Mouse (Mus musculus): ENCODE results near the gene Slc30a7.
"Not testable (repeated sequence)": the region's sequence is repeated elsewhere in the genome, so short reads cannot be mapped to it uniquely, and the experiment has no call there.

Slc30a7 gene

DNA sequence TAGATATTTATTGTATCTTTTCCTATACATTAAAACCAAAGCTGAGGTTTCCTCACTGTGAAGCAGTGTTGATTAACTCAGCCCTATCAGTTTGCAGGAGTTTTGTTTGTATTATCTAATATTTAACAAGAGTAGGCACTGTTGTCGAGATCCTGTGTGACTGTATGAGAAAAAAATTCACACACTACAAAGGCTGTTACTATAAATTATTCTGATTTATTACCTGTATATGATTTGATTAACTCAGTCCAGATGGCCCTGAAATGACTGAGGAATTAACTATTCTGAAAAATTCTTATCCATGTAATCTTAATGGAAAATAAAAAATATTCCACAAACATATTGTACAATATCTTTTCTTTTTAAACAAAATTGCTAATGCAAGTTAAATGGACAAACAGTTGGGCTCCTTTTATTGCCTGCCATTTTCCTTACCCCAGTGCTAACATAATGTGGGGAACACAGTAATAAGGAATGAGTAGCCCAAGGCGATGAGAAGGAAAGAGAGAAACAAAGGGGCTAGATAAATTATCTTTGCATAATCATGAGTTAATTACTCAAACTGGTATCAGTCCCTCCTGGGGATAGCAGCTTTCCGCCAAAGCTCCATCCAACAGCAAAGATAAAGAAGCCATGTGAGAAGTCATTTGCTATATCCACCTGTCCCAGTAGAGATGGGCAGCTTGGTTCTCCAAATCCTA is 57.8 kb downstream of the Slc30a7 start:
- no peak for DNase-seq (ENCODE audit: low spot score)

DNA sequence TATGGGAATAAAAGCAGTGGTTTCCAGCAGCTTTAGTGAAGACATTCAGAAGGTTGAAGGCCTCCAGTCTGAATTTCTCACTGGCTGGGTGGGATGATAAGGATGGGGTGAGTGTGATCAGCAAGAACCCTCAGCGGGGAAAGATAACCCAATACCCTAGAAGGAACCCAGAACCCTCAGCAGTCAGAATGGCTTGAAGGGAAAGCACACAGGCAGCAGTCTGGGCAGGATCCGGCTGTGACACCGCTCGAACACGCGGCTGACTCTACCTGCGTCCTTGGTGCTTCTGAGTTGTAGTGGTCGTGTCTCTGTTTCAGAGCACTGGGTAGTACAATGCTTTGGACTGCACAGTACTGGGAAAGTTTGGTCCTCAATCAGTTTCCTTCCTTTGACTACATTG is 60.9 kb downstream of the Slc30a7 start:
- DNase-seq (ENCODE audit: low spot score): no peak

DNA sequence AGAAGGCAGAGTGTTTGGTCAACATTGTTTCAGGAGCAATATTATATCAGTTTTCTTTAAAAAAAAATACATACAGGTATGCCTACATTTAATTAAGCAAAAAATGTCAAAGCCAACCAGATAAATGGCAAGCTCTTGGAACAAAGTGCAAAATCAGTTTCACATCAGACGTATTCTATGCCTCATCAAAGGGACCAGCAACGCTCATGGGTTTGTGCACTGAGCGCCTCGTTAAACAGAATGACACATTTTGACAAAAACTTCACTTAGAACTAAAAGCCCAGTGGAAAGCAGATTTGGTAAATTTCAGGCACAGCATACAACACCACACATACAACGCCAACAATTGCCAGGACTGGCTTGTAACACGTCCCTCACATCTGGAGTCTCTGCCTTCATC is 62.8 kb downstream of the Slc30a7 start:
- DNase-seq (ENCODE audit: low spot score): no peak

DNA sequence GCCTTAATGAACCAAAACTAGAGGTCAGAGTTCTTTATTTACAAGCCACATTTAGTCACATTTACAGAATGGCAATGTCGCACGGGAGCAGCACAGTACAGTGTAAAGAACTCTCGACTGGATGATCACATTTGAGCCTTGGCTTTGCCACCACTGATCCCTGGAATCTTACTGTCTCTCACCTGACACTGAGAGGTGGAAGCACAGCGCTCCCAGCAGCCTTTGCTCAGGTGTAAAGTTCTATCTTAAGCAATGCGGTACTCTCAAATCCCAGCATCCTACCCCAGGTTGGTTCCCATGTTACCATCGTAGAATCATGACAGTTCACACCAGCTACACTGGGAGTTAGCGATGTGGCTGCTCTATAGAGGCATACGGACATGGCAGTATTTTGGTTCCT is 65.7 kb downstream of the Slc30a7 start:
- no peak for DNase-seq (ENCODE audit: low spot score)

DNA sequence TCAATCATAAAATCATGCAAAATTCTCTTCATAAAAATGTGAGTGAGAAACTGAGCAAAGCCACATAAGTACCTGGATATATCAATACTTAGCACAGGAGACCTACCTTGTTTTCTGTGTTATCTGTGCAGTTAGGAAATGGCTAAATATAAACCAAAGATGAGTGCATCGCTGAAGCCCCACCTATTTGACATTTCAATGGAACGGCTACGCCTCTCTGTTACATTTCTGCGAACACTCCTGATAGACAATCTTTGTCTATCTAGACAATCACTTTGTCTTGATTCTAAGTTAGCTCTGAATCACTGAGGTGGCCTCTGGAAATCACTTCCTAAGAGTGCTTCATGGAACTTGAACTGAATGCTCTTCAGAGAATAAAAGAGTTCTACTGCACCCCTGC is 66.7 kb downstream of the Slc30a7 start:
- no peak for DNase-seq (ENCODE audit: low spot score)

DNA sequence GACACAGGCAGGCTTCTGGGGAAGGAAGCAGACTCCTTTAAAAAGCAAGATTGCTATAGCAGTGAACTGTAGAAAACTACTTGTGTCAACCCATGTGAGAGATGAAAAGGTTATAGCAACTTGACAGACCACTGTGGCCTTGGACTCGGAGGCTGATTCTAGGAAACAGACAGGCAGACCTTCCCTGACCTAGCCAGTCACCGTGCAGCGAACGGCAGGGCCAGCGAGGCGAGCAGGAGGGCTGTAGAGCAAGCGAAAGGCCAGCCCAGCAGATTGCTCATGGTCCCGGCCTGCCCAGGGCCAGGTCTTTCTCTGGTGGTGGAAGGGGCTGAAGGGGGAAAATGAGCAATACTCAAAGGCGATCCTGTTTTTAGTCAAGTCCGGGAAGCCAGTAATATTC is 69.4 kb downstream of the Slc30a7 start:
- DNase-seq (ENCODE audit: low spot score): no peak

DNA sequence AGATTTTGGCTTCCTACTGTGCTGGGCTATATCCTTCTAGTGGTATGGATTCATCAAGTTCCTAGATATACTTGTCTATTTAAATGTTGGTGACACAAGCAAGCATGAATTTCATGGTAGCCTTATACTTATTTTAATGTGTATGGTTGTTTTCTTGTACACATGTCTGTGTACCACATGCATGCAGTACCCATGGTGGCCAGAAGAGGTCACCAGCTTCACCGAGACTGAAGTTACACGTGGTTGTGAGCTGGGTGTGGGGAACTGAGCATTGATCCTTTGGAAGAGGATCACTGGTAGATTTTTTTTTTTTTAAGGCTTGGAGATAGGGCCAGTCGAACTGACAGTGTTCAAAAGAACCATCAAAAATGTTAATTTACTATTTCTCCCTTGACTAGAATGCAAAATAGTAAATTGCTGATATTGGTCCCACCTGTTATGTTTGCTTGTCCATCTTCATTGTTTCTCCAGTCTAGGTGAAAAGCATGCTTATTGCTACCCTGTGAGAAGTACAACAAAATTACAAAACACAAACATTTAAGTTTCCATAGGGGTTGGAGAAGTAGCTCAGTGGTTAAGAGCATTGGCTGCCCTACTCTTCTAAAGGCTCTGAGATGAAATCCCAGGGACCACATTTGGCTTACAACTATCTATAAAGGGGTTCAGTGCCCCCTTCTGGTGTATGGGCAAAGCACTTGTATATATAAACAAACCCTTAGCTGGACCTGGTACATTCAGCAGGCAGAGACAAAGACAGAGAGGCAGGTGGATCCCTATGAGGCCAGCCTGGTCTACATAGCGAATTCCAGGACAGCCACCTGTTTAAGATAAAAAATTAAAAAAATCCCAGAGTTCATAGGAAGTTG is 70.2 kb downstream of the Slc30a7 start:
- no peak for DNase-seq (ENCODE audit: low spot score)

DNA sequence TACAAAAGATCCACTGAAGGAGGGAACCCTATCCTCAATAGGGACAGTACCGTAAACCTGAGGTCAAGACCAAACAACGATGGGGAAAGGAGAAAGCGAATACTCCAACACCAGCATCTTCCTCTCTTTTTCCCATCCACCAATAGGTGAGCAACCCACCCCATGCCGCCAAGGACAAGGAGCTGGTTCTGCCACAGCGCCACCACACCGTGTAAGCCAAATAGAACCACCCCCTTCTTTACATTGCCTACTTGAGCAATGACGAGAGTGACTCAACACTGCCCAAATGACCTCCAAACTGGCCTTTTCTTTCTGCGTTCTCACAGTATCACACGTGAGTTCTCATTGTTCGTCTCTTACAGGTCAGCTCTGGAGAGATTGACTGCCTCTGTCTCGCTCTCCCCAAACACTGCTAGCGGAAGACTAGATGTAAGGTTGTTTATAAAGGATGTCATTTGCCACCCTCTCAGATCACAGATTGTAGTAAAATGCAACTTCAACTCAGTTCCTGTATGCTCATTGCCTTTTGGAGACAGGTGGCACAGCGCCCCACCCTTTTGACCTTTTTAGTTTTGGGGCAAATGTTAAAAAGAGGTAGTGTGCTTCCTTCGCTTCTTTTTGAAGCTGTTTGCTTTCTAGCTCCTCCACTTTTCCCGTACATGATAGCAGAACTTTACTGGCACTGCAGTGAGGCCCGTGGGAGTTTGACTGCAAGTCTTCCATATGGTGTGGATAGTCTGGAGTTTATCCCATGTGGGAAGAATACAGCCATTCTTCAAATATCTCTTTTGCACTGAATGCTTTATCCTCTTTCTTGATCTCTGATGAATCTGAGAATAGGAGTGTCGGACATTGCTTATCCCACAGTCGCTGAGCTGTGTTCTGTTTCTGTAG is 73.7 kb downstream of the Slc30a7 start:
- no peak for DNase-seq (ENCODE audit: low spot score)

DNA sequence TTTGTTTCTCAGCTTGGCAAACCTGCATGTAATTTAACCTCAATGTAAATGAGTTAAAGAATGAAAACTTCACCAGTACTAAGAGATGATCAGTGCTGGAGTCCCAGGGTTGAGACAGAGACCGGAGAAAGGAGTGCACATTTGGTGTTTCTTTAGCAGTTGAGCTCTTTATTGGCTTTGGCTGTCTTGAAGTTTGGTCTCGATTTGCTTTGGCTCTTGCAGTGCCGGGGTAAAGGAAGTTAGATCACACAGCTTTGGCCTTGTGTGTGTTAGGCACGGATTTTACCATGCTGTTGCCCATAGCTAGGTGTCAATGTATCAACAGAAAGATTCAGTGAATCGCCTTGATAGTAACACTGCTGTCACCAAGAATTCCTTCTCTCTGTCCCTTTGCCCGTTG is 75.5 kb downstream of the Slc30a7 start:
- DNase-seq (ENCODE audit: low spot score): no peak

DNA sequence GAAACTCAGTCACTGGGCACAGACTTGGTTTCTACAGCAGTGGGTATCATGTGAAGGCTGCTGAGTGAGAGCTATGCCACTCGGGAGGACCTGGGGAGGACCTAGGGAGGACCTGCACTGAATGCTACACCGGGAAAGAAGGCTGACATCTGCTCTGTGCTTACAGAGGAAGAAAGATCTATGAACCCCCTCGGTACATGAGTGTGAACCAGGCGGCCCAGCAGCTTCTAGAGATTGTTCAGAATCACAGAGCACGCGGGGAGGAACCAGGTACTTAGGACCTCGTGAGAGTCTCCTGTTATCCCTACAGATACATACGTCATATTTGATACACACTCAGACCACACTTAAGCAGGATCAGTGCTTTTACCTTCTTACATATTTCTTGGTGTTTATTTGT is 80.7 kb downstream of the Slc30a7 start:
- no peak for DNase-seq (ENCODE audit: low spot score)

DNA sequence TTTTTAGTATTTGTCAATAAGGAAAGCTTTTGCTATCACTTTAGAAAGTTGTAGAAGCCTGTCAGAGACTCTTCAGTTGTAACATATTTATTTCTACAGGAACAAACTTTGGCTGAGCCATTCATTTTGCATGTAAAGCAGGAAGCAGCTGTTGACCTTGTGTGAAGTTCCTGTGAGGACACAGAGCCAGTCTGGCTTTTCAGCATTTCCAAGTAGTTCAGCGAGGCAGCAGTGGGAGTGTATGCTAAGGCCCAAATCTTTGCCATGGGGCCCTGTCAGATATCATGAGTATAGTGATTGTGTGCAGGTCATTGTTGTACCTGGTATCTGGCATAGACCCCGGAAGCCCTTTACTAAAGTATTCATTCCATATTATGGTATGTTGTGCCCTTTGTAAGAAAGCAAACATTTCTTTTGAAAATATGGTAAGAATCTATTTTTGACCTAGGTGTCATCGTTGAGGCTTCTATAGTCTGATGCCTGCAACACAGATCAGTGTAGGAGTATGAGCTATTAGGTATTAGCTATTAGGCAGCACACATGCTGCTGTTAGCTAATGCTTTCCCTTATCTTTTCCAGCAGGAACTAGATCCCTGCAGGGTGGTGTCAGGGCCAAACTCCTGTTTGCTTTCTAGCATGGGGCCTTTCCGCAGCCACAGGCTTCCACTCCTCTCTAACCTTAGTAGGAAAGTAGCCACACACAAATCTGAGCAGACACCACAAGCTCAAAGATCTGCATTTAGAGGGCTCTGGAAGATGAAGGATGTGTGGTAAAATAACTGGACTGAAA is 82.6 kb downstream of the Slc30a7 start:
- no peak for DNase-seq (ENCODE audit: low spot score)

DNA sequence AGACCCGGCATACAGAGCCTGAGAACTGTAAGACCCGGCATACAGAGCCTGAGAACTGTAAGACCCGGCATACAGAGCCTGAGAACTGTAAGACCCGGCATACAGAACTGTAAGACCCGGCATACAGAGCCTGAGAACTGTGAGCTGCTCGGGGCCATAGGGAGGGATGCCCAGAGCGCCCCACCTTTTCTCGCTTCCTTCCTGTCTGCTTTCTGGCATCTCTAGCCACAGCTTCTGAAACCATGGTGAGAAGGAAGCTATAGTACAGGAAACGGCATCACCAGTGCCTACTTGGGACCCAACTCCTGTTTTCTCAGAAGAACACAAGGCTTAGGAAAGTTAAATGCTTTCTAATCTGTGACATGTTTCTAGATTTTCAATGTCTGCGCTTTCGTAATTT is 99.8 kb downstream of the Slc30a7 start:
- DNase-seq (ENCODE audit: low spot score): not testable (repeated sequence)

DNA sequence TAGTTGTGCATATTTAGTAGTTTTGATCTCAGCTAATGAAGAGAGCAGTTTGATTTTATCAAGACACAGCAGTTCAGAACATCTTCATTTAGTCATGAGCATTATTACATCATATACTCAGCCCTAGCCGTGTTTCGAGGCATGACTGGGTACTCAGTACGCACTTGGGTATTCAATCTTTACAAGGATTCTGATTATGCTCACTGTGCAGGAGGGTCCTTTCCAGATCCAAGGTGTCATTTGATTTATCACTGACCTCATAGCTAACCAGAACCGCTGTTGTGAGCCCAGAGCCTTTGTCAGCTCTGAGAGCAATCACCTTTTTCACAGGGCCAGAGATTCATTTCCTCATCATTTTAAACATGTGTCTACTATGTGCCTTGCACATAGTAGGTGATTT is 101.6 kb downstream of the Slc30a7 start:
- DNase-seq (ENCODE audit: low spot score): no peak

DNA sequence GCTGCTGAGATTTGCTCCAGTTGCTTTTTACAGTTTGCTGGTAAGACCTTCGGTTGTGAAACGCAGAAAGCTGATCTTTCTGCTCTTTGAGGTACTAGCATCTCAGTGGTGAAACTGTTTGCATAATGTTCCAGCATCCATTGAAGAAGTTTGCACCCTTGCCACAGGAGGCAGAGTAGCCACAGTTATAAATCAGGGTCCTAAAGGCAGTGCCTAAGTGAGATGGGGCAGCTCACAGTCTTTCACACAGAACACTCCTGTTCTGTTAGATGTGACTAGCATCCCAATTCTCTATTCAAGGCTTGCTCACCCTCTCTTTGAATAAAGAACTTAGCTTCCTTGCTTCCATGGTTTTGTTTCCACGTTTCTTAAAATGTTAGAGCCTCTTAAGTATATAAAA is 102.1 kb downstream of the Slc30a7 start:
- DNase-seq (ENCODE audit: low spot score): no peak

DNA sequence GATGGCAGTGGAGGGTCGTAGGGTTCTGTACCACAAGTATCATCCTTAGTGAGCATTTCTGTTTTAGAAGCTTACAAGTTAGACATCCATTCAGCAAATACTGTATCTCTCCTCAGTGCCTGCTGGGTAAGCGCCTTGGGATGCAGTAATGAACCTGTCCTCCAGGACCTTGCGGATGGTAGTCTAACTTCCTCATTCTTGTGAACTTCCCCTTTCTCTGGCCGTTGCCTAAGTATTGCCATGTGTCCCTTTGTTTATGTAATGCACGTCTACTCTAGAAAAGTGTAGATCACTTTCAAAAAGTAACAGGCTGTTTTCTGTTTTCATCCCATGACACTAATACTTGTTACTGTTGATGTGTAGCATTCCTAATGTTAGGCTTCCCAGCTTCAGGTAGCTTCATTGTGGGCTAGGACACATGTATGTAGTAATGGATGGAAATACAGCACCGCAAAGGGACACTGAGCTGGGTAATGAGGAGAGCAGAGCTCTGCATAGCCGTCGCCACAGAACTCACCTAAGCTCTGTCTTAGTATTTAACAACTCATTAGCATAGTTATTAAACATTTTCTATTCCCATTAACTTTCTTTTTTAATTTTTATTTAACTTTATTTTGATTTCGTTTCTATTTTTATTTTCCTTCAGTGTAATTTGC is 104.8 kb downstream of the Slc30a7 start:
- DNase-seq (ENCODE audit: low spot score): no peak

DNA sequence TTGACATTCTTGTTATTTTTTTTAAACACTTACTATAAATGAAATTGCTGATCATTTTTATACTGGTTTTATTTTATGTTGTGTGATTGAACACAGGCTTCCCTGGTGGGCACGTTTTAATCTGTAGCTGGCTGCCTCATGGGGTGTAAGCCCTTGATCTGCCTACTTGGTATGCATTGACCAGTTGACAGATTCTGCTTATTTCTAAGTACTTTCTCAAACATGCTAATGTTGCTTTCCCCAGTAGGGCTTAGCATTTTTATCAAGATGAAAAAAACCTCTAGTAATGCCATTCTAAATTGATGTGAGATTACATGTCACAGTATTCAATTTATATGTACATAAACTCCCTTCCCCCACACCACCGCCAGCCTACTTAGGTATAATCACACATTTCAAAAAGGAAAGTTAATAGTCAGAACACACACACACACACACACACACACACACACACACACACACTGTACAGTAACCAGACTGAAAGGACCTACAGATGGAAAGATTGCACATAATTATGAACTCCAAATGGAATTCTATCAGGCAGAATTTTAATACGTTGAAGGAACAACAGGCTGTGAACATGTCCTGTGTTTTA is 108.8 kb downstream of the Slc30a7 start:
- DNase-seq (ENCODE audit: low spot score): no peak

DNA sequence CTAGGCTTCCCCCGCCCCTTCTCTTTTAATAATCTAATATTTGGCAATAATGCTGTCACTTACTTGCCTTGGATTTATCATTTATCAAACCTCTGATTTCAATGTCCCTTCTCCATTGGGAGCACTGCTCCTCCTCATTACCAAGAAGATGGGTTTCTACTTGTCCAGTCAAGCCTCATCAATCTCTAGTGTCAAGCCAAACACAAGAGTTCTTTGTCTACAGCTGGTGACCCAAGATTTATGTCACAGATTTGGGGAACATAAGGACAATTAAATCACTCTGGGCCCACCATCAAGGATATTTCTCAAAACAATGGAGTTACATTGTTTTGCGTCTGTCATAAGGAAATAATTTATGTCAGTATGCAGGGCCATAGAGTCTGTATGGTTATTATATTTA is 114.0 kb downstream of the Slc30a7 start:
- no peak for DNase-seq (ENCODE audit: low spot score)

DNA sequence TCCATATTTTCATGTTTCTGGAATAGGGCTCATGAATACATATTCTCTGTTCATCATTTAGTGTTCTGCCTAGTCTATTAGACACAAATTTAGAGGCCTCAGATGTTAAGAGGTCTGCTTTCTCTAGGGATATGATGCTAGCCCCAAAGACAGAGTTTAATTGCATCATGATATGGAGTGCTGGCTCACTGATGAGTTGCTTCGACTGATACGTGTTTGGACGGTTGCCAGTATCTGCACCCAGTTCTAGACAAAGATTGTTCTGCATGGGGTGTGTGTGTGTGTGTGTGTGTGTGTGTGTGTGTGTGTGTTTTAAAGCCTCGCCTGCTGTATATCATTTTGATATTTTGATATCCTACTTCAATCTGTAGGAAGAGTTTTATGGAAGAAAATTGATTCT is 114.9 kb downstream of the Slc30a7 start:
- no peak for DNase-seq (ENCODE audit: low spot score)
